Mouse (Mus musculus): ENCODE data around the gene Magel2.

Magel2 gene

DNA sequence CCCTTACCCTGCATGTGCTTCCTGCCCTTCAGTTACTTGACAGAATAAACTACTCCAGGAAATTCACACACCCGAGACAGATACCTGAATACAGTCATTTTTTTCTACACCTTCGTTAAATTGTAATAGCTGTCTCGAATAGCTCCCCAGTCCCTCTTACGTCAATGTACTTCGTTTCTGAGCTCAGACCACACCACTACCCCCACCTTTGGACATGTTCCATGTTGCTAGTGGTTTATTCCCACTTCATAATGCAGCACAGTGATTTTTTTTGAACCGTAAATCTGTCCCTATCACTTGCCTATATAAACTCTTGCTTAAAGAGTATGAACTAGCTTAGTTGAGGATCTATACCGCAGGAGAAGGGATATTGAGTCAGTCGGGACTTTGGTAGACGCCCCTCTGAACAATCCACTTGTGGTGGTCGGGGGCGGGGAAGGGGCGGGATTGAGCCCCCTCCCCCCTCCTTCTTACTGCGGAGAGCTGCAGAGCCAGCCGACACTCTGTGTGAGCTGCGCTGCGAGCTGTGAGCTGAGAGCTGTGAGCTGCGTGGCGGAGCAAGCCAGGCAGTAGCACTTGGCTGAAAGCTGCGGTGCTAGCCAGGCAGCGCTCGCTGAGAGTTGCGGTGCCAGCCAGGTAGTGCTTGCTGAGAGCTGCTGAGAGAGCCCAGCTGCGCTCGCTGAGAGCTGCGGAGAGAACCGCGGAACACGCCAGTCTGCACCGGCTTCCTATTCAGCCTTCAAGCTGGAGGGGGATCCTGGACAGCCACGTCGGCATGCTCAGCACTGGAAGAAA, at the start of gene Magel2:
Gene Magel2, plus strand, starts transcription at position 501 of the 795 bp plus-strand sequence.
- peak; percentile 72 to 77 for DNase-seq

- DNase-seq: no peak
These were observed 31.4 kb upstream of the Magel2 start for GRCm38 (mm10) chr7:62345411-62345810.

DNA sequence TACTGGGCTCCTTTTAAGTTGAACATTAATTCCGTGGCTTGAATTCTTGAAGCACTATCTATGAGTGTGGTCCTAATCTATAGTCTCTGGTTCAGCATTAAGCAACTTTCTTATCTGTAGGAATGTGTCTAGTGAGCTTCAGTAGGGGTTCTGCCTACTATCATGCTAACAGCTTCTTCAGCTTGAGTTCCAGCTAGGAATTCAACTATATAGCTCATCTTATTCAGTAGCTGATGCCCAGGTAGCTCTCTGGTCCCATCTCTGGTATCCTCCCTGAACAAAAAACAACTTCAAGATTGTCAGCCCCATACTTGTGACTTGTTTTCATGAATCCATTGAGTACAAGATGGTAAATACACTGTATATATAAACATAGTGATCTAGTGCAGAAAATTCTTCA, 30.5 kb upstream of the Magel2 start, which contains the start of gene Ndn:
Gene Ndn, plus strand, starts transcription at position 301 of the 400 bp plus-strand sequence.
- no peak for DNase-seq

DNA sequence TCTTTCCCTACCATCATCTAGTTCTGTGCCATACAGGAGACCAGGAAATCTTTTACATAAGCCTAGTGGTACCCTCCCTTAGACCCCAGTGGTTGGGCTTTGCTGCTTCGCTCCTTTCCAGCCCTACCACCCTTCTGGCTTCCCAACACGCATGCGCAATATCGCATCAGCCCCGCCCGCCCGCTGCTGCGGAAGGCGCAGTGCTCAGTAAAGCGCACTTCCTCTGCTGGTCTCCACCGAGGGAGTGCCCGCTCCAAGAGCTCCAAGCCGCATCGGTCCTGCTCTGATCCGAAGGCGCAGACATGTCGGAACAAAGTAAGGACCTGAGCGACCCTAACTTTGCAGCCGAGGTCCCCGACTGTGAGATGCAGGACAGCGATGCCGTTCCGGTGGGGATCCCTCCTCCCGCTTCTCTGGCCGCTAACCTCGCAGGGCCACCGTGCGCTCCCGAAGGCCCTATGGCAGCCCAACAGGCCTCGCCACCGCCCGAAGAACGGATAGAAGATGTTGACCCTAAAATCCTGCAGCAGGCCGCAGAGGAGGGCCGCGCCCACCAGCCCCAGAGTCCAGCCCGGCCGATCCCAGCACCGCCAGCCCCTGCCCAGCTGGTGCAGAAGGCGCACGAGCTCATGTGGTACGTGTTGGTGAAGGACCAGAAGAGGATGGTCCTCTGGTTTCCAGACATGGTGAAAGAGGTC, 28.6 kb upstream of the Magel2 start:
- peak; percentile 94 to 95 for DNase-seq

- peak in 1 of 2 experiments; percentile 12 for DNase-seq
These were observed 28.0 kb upstream of the Magel2 start for GRCm38 (mm10) chr7:62348804-62349190.

GRCm38 (mm10) chr7:62351266-62351665, 25.5 kb upstream of the Magel2 start:
- DNase-seq: peak; percentile 10 to 26

DNA sequence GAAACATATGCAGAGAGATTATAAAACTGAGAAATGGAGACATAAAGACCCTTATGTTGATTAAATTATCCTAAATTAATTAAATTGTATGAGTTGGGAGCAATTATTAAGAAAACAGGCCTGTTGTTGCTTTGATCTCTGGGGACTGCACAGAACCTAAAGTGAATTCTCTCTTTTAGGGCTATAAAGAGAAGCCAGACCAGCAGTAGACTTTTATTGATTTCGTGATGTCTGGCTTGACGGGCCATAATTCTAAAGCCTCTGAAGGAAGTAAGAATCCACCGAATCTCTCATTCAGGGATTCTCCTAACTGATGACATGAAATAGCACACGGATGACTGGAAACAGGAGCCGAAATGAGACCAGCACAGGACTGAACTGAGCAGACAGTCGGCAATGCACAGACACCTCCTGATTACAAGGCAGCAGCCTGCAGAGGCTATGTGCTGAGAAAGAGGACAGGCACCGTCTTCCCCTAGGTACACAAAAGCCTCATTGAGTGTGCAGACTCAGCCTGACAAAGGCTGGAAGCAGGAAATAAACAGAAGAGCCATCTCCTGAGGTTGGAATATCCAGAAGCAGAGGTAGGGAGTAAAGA, 11.7 kb upstream of the Magel2 start:
- no peak for DNase-seq

DNA sequence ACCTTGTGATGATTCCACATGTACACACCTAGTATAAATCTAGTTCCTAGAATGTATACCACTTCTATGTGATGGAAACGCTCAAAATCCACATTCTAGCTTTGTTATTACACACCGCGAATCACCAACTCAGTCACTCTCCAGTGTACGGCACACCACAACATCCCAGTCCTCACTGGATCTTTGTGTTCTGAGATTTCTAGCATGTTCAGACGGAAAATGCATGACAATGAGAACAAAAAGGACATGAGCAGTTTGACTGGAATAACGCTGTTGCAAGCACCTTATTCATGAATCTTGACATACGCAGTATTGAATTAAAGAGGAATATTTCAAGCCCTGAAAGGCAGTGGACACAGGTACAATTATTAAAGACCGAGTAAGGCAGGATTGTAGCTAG, 10.1 kb upstream of the Magel2 start:
- DNase-seq: no peak

DNA sequence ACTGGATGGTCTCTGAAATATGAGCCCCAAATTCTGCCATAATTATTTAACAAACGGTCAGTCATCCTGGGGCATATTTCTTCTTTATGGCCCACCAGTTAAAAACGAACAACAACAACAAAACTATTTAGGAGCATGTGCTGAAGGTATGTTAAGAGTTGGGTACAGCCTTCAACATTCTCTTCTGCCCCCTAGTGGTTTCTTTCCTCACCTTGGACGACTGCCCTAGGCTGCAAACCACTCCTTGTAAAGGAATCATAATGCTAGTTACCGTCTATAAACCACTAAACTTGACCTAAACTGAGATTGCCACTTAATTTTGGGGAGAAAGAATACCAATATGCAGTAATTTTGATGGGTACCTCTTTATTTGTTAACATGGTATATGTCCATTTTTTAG, 1.2 kb upstream of the Magel2 start:
- peak; percentile 59 to 76 for DNase-seq

GRCm38 (mm10) chr7:62377313-62377712, 503 bp downstream of the Magel2 start:
- no peak for DNase-seq

GRCm38 (mm10) chr7:62378529-62378928, 1.7 kb downstream of the Magel2 start:
- peak in 1 of 2 experiments; percentile 5 for DNase-seq

DNA sequence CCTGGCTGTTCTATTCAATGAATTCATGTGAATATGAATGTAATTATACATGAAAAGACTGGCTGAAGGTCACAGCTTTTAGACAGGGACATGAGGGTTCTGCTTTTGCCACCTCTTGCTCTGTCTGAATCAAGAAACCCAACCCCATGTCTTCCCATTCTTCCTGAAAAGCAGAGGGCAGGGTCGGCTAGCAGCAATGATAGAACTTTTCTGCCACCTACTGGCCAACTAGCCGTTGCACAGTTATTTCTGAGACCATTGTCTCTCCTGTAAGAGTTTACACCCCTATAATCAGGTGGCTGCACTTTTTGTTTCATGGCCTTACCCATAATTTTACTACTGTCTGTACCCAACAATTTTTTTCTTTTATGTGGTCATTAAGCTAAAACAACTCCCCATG, 5.6 kb downstream of the Magel2 start:
- DNase-seq: peak; percentile 64 to 76

- DNase-seq: peak in 1 of 2 experiments; percentile 9
These were observed 11.5 kb downstream of the Magel2 start for GRCm38 (mm10) chr7:62388291-62388690.

DNA sequence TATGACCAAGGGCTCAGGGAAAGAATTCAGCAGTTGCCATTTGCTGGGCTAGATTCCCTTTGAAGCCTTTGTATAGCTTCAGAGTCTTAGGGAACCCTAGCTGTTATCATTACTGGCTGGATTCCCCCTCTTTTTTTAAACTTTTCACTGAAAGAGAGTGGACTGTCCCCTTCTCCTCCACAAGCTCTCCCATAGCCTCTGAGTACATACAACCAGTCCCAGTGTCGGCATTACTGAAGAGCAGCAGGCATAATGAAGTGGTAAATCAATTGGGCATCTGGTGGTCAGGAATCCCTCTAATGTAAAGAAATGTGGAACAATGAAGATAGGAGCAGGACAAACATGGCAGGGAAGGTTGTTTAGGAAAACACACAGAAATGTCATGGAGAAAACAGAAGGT, 15.4 kb downstream of the Magel2 start:
- no peak for DNase-seq

- DNase-seq: peak; percentile 11 to 13
These were observed 29.8 kb downstream of the Magel2 start for GRCm38 (mm10) chr7:62406573-62407050.

DNA sequence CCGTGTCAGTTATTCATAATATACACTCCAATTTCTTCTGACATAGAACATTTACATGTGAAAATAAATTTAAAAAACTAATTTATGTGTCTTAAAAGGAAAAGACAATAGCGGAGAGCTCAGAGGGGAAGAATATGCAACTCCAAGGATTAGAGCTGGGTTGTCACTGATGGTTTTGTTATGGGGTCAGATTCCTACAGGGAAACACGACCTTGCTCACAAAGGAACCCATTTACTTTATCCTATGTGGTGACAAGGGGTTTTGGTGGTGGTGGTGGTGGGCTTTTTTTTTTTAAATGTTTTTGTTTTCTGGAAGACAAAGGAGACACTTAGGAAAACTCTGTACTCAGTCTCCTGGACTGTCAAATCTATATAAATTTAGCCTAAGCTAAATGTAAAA, 31.0 kb downstream of the Magel2 start:
- no peak for DNase-seq

- DNase-seq: no peak
These were observed 38.4 kb downstream of the Magel2 start for GRCm38 (mm10) chr7:62415222-62415621.

- no peak for DNase-seq
These were observed 39.4 kb downstream of the Magel2 start for GRCm38 (mm10) chr7:62416173-62416572.

DNA sequence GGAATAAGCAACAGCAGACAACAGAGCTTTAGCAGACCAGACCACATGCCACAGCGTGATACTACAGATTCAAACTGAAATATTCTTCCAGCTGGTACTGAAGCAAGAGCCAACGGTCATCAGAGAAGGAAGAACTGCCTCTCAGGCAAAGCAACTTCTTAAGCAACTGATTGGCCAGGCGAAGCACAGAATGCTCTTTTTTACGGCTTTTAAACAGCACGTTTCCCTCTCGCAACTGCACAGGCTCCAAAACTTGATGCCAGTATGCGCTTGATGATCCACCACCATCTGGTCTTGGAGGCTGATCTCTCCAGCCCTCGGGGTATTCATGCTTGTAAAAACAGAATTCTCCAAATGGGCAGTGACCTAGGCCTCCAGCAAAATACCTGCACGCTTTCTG, 41.5 kb downstream of the Magel2 start:
- DNase-seq: peak; percentile 36 to 38

DNA sequence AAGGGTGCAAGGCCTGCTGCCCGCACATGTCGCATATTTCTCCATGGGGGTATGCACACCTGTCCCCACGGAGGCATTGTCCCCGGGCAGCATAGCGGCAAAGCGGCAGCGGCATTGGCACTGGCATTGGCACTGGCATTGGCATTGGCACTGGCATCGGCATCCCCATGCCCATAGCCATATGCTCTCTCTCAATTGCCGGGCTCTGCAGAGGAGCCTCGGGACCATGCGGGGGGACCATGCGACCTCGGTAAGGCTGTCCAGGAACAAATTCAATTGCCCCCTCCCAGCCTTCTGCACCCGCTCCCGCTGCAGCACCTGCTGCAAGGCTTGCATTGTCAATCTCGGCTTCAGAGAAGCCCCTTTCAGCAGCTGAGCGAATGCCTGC, 42.3 kb downstream of the Magel2 start:
- DNase-seq: no peak

DNA sequence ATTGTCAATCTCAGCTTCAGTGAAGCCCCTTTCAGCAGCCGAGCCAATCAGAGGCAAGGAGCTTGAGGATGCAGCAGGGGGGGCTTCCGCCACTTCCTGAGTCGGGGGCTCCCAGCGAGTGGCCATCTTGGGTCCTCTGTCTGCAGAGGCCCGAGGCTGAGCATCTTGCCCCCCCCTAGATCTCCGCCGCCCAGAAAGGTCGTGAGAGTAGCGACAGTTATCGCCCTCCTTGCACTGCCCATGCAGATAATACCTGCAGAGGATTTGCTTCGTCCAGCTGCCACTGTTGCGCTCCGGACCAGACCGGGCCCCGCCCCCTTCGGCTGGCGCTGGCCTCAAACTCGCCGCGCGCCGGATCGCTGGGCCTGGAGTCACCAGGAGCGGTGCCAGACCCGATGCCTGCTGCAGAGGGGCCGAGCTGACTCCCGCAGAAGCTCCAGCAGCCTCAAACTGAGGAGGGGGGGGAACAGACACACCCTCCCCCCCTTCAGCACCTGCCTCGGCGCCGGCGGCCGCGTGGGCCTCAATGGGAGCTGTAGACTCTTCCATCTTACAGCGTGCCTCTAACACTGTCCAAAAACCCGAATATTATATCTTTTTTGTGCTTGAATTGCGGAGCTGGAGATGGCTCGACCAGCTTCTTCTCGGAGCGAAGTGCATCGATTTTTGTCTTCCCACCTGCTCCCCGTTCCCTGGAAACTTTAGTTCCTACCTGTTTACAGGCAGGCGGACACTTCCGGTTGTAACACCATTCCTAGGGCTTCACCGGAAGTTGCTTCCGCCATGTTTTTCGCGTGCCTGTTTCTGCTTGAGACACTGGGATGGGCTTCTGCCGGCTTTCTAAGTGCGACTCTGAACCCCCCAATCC, 42.9 kb downstream of the Magel2 start, which contains the start of gene Mkrn3:
Gene Mkrn3, minus strand, starts transcription at position 647 of the 868 bp plus-strand sequence.
- DNase-seq: peak; percentile 91 to 92

DNA sequence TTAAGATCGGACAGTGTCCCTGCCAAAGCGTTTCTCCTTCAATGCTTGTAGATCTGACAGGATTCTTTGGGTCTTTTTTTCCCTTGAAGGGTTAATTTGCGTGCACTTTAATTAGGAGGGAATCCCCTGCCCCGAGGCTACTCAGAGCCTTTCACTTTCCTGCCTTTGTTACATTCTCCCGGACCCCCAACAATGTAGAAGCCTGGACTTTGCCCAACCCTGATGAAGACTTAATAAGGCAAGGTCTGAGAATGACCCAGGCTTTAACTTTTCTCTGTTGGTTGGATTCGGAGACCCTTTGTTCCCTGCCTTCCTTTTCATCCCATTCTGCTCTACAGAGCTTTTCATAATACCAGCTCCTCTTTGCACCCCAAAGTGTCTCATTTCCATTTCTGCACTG, 43.8 kb downstream of the Magel2 start:
- DNase-seq: peak; percentile 12 to 24
